Mouse (Mus musculus) activated CD4-positive, CD25-positive, alpha-beta regulatory T cell, adult 4 months (primary cell): ENCODE results near the gene C2cd4a. TPM values are rescaled to one million over a fixed set of nuclear protein-coding genes. Genes with fewer than 3 reads are reported as not detected.

Source experiments
- ATAC-seq: one replicate; pipeline ENCODE4 v1.8.0; 2017
- polyA plus RNA-seq, 2 experiments: library from polyadenylated mRNA; unstranded; fragments of 100-300 nt; shearing (Covaris generic); gene quantifications; one replicate each; pipeline ENCODE4 v1.2.1; 2017

Gene C2cd4a
- polyA plus RNA-seq, 2 experiments from 2014 or later, result not detected

- ATAC-seq, result no peak
Observed at GRCm38 (mm10) chr9:67786311-67786710, 45.8 kb downstream of the C2cd4a start.

- no peak for ATAC-seq
Observed at GRCm38 (mm10) chr9:67783925-67784324, 48.2 kb downstream of the C2cd4a start.

DNA sequence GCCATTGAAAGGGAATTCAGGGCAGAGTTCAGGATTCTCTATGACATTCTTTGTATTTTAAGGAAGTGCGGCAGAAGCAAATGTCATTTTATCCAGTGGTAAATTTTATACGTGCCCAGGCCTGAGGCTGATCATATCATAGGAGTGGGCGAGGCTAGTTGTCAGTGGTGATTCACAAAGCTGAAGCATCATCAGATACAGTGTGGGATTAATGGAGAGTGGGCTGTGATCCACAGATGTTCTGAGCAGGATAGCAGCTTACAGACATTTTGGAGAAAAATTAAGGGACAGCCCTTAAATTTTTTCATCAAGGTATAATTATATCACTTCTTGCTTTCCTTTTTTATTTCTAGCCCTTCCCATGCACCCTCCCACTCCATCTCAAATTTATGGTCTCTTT is 48.7 kb downstream of the C2cd4a start:
- no peak for ATAC-seq

- ATAC-seq, result no peak
Observed at GRCm38 (mm10) chr9:67782786-67783185, 49.3 kb downstream of the C2cd4a start.

Other genes with a start within 250 kb of the C2cd4a start
- gene C2cd4b, start 72.9 kb downstream of the C2cd4a start, polyA plus RNA-seq, result not detected
- 10 to 100 TPM; 16.6 to 17.6 TPM for gene Vps13c, start 8.1 kb upstream of the C2cd4a start, polyA plus RNA-seq